Mouse (Mus musculus): ENCODE data around the gene Tmem30b. TPM values are rescaled to one million over a fixed set of nuclear protein-coding genes. Genes with fewer than 3 reads are reported as not detected.

Tmem30b gene
- polyA plus RNA-seq, 1 experiment: not detected

GRCm38 (mm10) chr12:73514722-73515121 lies 31.5 kb downstream of the Tmem30b start:
- Histone ChIP-seq H3K4me1 (ENCODE audit: control insufficient read depth, insufficient read depth, low read length) (peaks cover 2% of the 10 kb centered on the region; the same call in 1 of the 2 replicates), H3K4me3 (ENCODE audit: insufficient read depth, low read depth, low read length) (no peak overlapping the region), H3K27ac (ENCODE audit: insufficient read depth, low read depth, low read length) (no peak overlapping the region)
- TF ChIP-seq POLR2A (IDR thresholded peaks at IDR 0.05; ENCODE audit: insufficient read depth, low read depth, low read length) (no peak), CTCF (IDR thresholded peaks at IDR 0.05; ENCODE audit: insufficient read depth, low read depth, low read length) (no peak)
- 80% methylated on average over 6 of the region's 6 CpGs for WGBS

- H3K4me1 ChIP-seq (ENCODE audit: control insufficient read depth, insufficient read depth, low read length): peaks cover 2% of the 10 kb centered on the region; the same call in 1 of the 2 replicates
- no peak overlapping the region for H3K27ac ChIP-seq (ENCODE audit: insufficient read depth, low read depth, low read length)
- TF ChIP-seq POLR2A (IDR thresholded peaks at IDR 0.05; ENCODE audit: insufficient read depth, low read depth, low read length): no peak
- TF ChIP-seq CTCF (IDR thresholded peaks at IDR 0.05; ENCODE audit: insufficient read depth, low read depth, low read length): no peak
- H3K4me3 ChIP-seq (ENCODE audit: insufficient read depth, low read depth, low read length): no peak overlapping the region
- 90% methylated on average over 10 of the region's 10 CpGs for WGBS
Measured at GRCm38 (mm10) chr12:73513958-73514357, 32.2 kb downstream of the Tmem30b start.

DNA sequence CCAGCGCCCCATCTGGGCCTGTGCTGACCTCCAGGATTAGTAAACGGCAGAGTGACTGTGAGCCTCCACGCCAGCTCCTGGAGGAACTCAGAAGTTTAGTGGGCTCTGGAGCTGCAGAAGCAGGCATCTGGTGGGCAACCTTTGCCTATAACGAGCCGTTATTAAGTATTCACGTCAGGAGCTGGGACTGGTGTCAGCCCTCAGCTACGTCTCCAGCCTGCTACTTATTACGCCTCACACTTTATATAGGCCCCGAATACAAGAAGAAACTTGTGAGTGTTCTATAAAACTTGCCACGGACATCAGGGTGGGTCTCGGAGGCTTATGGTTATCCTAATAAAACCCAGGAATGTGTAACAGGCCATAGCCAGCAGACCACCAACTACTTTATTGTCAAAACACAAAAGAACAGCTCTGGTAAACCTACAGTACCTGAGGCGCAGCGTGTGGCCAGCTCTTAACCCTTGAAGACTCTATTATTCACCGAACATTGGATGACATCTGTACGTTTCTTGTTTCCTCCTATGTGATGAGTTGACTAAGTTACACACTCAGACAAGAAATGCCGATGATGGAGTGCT lies 34.6 kb downstream of the Tmem30b start:
- H3K4me3 ChIP-seq (ENCODE audit: insufficient read depth, low read depth, low read length): no peak overlapping the region
- 83% methylated on average over 16 of the region's 16 CpGs for WGBS
- H3K27ac ChIP-seq (ENCODE audit: insufficient read depth, low read depth, low read length): no peak overlapping the region
- no peaks in the 10 kb centered on the region; the same call in 1 of the 2 replicates for H3K4me1 ChIP-seq (ENCODE audit: control insufficient read depth, insufficient read depth, low read length)
- TF ChIP-seq CTCF (IDR thresholded peaks at IDR 0.05; ENCODE audit: insufficient read depth, low read depth, low read length) (no peak), POLR2A (IDR thresholded peaks at IDR 0.05; ENCODE audit: insufficient read depth, low read depth, low read length) (no peak)

GRCm38 (mm10) chr12:73507105-73507504 lies 39.1 kb downstream of the Tmem30b start:
- Histone ChIP-seq H3K27ac (ENCODE audit: insufficient read depth, low read depth, low read length) (no peak overlapping the region), H3K4me3 (ENCODE audit: insufficient read depth, low read depth, low read length) (no peak overlapping the region), H3K4me1 (ENCODE audit: control insufficient read depth, insufficient read depth, low read length) (no peaks in the 10 kb centered on the region; the same call in 1 of the 2 replicates)
- WGBS: 45% methylated on average over 14 of the region's 14 CpGs
- no peak for TF ChIP-seq POLR2A (IDR thresholded peaks at IDR 0.05; ENCODE audit: insufficient read depth, low read depth, low read length)
- no peak for TF ChIP-seq CTCF (IDR thresholded peaks at IDR 0.05; ENCODE audit: insufficient read depth, low read depth, low read length)

GRCm38 (mm10) chr12:73506648-73507047 lies 39.5 kb downstream of the Tmem30b start:
- H3K4me1 ChIP-seq (ENCODE audit: control insufficient read depth, insufficient read depth, low read length): no peaks in the 10 kb centered on the region; the same call in 1 of the 2 replicates
- no peak overlapping the region for H3K4me3 ChIP-seq (ENCODE audit: insufficient read depth, low read depth, low read length)
- 88% methylated on average over 5 of the region's 5 CpGs for WGBS
- H3K27ac ChIP-seq (ENCODE audit: insufficient read depth, low read depth, low read length): no peak overlapping the region
- TF ChIP-seq POLR2A (IDR thresholded peaks at IDR 0.05; ENCODE audit: insufficient read depth, low read depth, low read length) (no peak), CTCF (IDR thresholded peaks at IDR 0.05; ENCODE audit: insufficient read depth, low read depth, low read length) (no peak)

DNA sequence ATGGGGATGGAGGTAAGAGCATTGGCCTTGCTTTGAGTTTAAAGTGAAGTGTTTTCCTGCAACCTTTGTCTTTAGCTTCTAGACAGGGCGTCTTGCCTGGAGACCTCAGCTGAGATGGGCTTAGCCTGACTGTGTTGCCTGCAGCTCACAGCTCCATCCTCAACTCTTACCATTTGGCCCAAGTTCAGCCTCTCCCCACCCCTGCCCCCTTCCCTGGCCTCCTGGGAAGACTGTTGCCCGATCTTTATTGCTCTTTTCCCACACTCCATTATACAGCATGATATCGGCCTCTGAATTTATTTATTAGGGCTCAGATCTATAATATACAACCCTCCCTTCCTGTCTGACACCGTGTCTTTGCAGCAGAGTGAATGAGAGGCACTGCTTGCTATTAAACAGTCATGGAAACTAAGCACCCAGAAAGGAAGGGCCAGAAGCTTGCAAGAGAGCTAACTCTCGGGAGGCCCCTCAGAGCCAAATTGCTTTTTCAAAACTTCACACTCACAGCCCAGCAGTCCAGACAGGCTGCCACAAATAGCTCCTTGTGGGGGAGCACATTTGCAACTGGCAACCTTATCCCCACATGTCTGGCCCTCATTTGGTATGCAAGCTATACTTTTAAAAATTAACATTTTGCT lies 45.4 kb downstream of the Tmem30b start:
- H3K4me1 ChIP-seq (ENCODE audit: control insufficient read depth, insufficient read depth, low read length): no peaks in the 10 kb centered on the region
- H3K4me3 ChIP-seq (ENCODE audit: insufficient read depth, low read depth, low read length): no peak overlapping the region
- TF ChIP-seq POLR2A (IDR thresholded peaks at IDR 0.05; ENCODE audit: insufficient read depth, low read depth, low read length): no peak
- no peak for TF ChIP-seq CTCF (IDR thresholded peaks at IDR 0.05; ENCODE audit: insufficient read depth, low read depth, low read length)
- no peak overlapping the region for H3K27ac ChIP-seq (ENCODE audit: insufficient read depth, low read depth, low read length)
- 60% methylated on average over 5 of the region's 5 CpGs for WGBS

DNA sequence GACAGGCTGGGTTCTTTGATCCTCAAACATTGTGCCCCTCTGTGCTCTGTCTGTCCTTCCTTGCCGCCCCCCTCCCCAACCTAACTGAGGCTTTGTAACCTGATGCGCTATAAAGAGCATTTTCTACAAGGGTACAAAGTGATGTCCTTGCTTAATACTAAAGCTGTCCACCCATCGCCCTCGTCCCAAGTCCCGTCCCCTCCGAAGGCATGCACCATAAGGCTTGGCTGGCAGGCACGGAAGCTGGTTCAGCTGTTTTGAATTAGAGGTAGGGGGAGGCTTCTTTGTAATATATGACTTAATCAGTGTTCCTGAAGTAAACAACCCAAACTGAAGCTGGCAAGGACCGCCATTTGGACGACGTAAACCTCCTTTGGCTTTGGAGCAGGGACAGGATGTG lies 51.0 kb downstream of the Tmem30b start:
- TF ChIP-seq CTCF (IDR thresholded peaks at IDR 0.05; ENCODE audit: insufficient read depth, low read depth, low read length) (no peak), POLR2A (IDR thresholded peaks at IDR 0.05; ENCODE audit: insufficient read depth, low read depth, low read length) (no peak)
- Histone ChIP-seq H3K27ac (ENCODE audit: insufficient read depth, low read depth, low read length) (no peak overlapping the region), H3K4me3 (ENCODE audit: insufficient read depth, low read depth, low read length) (no peak overlapping the region), H3K4me1 (ENCODE audit: control insufficient read depth, insufficient read depth, low read length) (no peaks in the 10 kb centered on the region)
- WGBS: 85% methylated on average over 10 of the region's 10 CpGs

DNA sequence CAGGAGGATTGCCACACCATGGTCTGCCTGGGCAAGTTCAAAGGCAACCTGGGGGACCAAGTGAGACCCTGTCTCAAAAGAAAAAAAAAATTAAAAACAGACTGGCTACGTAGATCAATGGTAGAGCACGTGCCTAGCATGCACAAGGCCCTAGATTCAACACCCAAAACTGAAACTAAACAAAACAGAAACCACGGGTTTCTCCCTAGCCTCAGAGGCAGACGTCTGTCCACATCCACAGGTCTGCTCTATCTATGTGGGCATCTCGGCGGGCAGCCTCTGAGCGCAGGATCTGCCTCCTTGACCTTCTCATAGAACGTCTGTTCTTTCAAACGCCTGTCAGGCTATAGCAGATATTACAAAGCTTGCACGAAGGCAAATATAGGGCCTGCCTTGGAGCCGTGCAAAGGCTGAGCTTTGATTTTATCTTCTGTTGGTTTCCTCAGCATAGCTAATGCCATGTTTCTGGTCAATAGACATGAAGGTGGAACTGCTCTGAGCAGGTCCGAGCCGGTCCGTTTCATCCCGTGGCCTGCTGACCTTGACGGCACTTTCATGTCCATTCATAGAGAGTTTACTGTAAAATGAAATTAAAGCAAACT lies 52.2 kb downstream of the Tmem30b start:
- H3K27ac ChIP-seq (ENCODE audit: insufficient read depth, low read depth, low read length): no peak overlapping the region
- TF ChIP-seq POLR2A (IDR thresholded peaks at IDR 0.05; ENCODE audit: insufficient read depth, low read depth, low read length) (no peak), CTCF (IDR thresholded peaks at IDR 0.05; ENCODE audit: insufficient read depth, low read depth, low read length) (no peak)
- WGBS: 88% methylated on average over 16 of the region's 16 CpGs
- H3K4me3 ChIP-seq (ENCODE audit: insufficient read depth, low read depth, low read length): no peak overlapping the region
- H3K4me1 ChIP-seq (ENCODE audit: control insufficient read depth, insufficient read depth, low read length): no peaks in the 10 kb centered on the region

Other genes starting within 250 kb of the Tmem30b start
- not detected in 2 replicates for gene Prkch, start 38.4 kb upstream of the Tmem30b start, polyA plus RNA-seq (2012; ENCODE audit: insufficient read depth, insufficient read length, low replicate concordance, missing spikeins)